Mouse (Mus musculus) erythroblast, adult 5-6 weeks (primary cell): ENCODE measurements around the gene Cdc34. TPM values are rescaled to one million over a fixed set of nuclear protein-coding genes. Genes with fewer than 3 reads are reported as not detected.

ENCODE experiments used
- ATAC-seq: replicated peaks from 2 replicates; pipeline ENCODE4 v1.8.0; 2016; ENCODE audit warnings: moderate number of reproducible peaks, mild to moderate bottlenecking, moderate TSS enrichment, inconsistent platforms; ENCODE audit not compliant: poor library complexity, low FRiP score, severe bottlenecking
- total RNA-seq, 2 experiments: library from RNA; stranded (forward) in 1 of 2; stranded (reverse) in 1 of 2; fragments of 150-400 nt in 1 of 2; fragments of 200-764, 138-1000 nt in 1 of 2; gene quantifications; 2 replicates each; pipeline versions ENCODE4 v1.2.3 to v1.2.4; 2015 to 2017; ENCODE audit warnings: low replicate concordance in 2 of 2

The Cdc34 gene
- total RNA-seq, 2 experiments from 2014 or later: 25.9 to 36.7 TPM

- ATAC-seq: peak; percentile 85
Measured at GRCm38 (mm10) chr10:79712499-79713126, 30.6 kb downstream of the Cdc34 start.

GRCm38 (mm10) chr10:79713163-79713562, 31.2 kb downstream of the Cdc34 start:
- ATAC-seq: no peak

- ATAC-seq: no peak
Measured at GRCm38 (mm10) chr10:79714996-79715395, 33.0 kb downstream of the Cdc34 start.

GRCm38 (mm10) chr10:79716254-79716987, 34.4 kb downstream of the Cdc34 start, which contains the start of gene Hcn2:
Gene Hcn2, plus strand, starts transcription at chr10:79716634.
- no peak for ATAC-seq

- ATAC-seq: no peak
Measured at GRCm38 (mm10) chr10:79716988-79717355, 35.0 kb downstream of the Cdc34 start.

GRCm38 (mm10) chr10:79717640-79718357, 35.8 kb downstream of the Cdc34 start:
- peak; percentile 37; the same call in 1 of the 2 replicates for ATAC-seq

- no peak for ATAC-seq
Measured at GRCm38 (mm10) chr10:79721089-79721488, 39.1 kb downstream of the Cdc34 start.

- no peak for ATAC-seq
Measured at GRCm38 (mm10) chr10:79723047-79723446, 41.1 kb downstream of the Cdc34 start.

- ATAC-seq: no peak
Measured at GRCm38 (mm10) chr10:79723692-79724091, 41.7 kb downstream of the Cdc34 start.

GRCm38 (mm10) chr10:79726090-79726489, 44.1 kb downstream of the Cdc34 start:
- peak; percentile 82 for ATAC-seq

- no peak for ATAC-seq
Measured at GRCm38 (mm10) chr10:79728323-79729249, 46.6 kb downstream of the Cdc34 start.

- no peak for ATAC-seq
Measured at GRCm38 (mm10) chr10:79729357-79729965, 47.5 kb downstream of the Cdc34 start.

GRCm38 (mm10) chr10:79732500-79732899, 50.5 kb downstream of the Cdc34 start:
- 0 out of 2 replicates have a peak, but pooled peaks have one; percentile 45 for ATAC-seq

- ATAC-seq: no peak
Measured at GRCm38 (mm10) chr10:79733847-79734246, 51.9 kb downstream of the Cdc34 start.

- ATAC-seq: no peak
Measured at GRCm38 (mm10) chr10:79735361-79735760, 53.4 kb downstream of the Cdc34 start.

GRCm38 (mm10) chr10:79736706-79737105, 54.7 kb downstream of the Cdc34 start:
- ATAC-seq: no peak
